Mouse (Mus musculus): ENCODE results near the gene Smg7. TPM values are rescaled to one million over a fixed set of nuclear protein-coding genes. Genes with fewer than 3 reads are reported as not detected.

Smg7 gene
- total and polyA plus RNA-seq, 3 experiments: 32.1 to 53.9 (median 52.4) TPM

- TF ChIP-seq ZC3H11A (IDR thresholded peaks at IDR 0.05; ENCODE audit: low read depth, low read length): no peak
- TF ChIP-seq EP300 (IDR thresholded peaks at IDR 0.05; ENCODE audit: low read depth in 1 of 2, low read length in 2 of 2): peak; percentile 36 to 53; a peak in 3 of 4 replicates
- TF ChIP-seq GABPA (IDR thresholded peaks at IDR 0.05; ENCODE audit: low read depth, low read length): no peak
- TF ChIP-seq POLR2AphosphoS5 (IDR thresholded peaks at IDR 0.05; ENCODE audit: borderline replicate concordance, low read depth, low read length): no peak
- peak; percentile 56; the same call in 1 of the 2 replicates for TF ChIP-seq MYC (IDR thresholded peaks at IDR 0.05; ENCODE audit: low read depth, low read length)
- TF ChIP-seq E2F4 (IDR thresholded peaks at IDR 0.05; ENCODE audit: borderline replicate concordance, low read depth, low read length): no peak
Observed at GRCm38 (mm10) chr1:152800633-152801176, 101.7 kb downstream of the Smg7 start (continued).

- Histone ChIP-seq H3K36me3 (ENCODE audit: control insufficient read depth in 1 of 2, insufficient read depth in 2 of 2, low read length in 2 of 2) (peaks cover 0 to 33% of the 10 kb centered on the region in 2 experiments; a peak in 2 of 4 replicates), H3K4me1 (ENCODE audit: control insufficient read depth in 1 of 2, insufficient read depth in 2 of 2, low read length in 2 of 2) (peaks cover 26 to 49% of the 10 kb centered on the region in 2 experiments), H3K79me2 (ENCODE audit: control insufficient read depth, insufficient read depth, low read length, poor library complexity) (no peaks in the 10 kb centered on the region), H3K4me3 (ENCODE audit: control insufficient read depth in 1 of 2, insufficient read depth in 1 of 2, low read depth in 2 of 2, low read length in 2 of 2) (peak within 1 kb of the TSS; percentile 51 to 78), H3K27ac (ENCODE audit: control insufficient read depth, low read depth, low read length) (peak within 1 kb of the TSS; percentile 50), H3K9me3 (replicated peaks; ENCODE audit: insufficient read depth, low read length) (no peaks in the 10 kb centered on the region), H3K9ac (ENCODE audit: control insufficient read depth, low read depth, low read length, poor library complexity, severe bottlenecking) (peak within 1 kb of the TSS; percentile 51), H3K27me3 (ENCODE audit: control insufficient read depth in 1 of 2, insufficient read depth in 2 of 2, low read length in 2 of 2) (no peaks in the 10 kb centered on the region)
- DNase-seq (ENCODE audit: low read depth, low spot score): peak; percentile 79
- TF ChIP-seq RAD21 (IDR thresholded peaks at IDR 0.05; ENCODE audit: low read depth, low read length) (no peak), SIN3A (IDR thresholded peaks at IDR 0.05; ENCODE audit: low read length) (no peak), EP300 (IDR thresholded peaks at IDR 0.05; ENCODE audit: low read depth in 1 of 2, low read length in 2 of 2) (peak in 1 of 2 experiments; percentile 11; a peak in 1 of 4 replicates), ZKSCAN1 (IDR thresholded peaks at IDR 0.05; ENCODE audit: low read depth, low read length) (no peak), ELF1 (IDR thresholded peaks at IDR 0.05; ENCODE audit: low read depth, low read length) (no peak), MAX (IDR thresholded peaks at IDR 0.05; ENCODE audit: low read length) (no peak), MAFK (IDR thresholded peaks at IDR 0.05; ENCODE audit: borderline replicate concordance, low read depth, low read length) (peak; percentile 21; the same call in 1 of the 2 replicates), NRF1 (IDR thresholded peaks at IDR 0.05; ENCODE audit: insufficient read depth, low read depth, low read length, poor library complexity, severe bottlenecking) (no peak), MXI1 (IDR thresholded peaks at IDR 0.05; ENCODE audit: low read depth, low read length) (0 out of 2 replicates have a peak, but pooled peaks have one; percentile 40), SMC3 (IDR thresholded peaks at IDR 0.05; ENCODE audit: low read depth, low read length) (no peak), POLR2AphosphoS2 (IDR thresholded peaks at IDR 0.05; ENCODE audit: low read length) (no peak), KAT2A (conservative IDR thresholded peaks at IDR 0.05; ENCODE audit: low read depth, low read length) (no peak), ZC3H11A (IDR thresholded peaks at IDR 0.05; ENCODE audit: low read depth, low read length) (no peak), CTCF (IDR thresholded peaks at IDR 0.05 in 2 of 3, conservative IDR thresholded peaks at IDR 0.05 in 1 of 3; ENCODE audit: control insufficient read depth in 1 of 3, insufficient read depth in 1 of 3, low read depth in 2 of 3, low read length in 3 of 3, poor library complexity in 1 of 3, severe bottlenecking in 1 of 3) (no peak), ETS1 (IDR thresholded peaks at IDR 0.05; ENCODE audit: low read depth, low read length) (0 out of 2 replicates have a peak, but pooled peaks have one; percentile 9), UBTF (IDR thresholded peaks at IDR 0.05; ENCODE audit: borderline replicate concordance, insufficient read depth, low read depth, low read length) (no peak), MYB (IDR thresholded peaks at IDR 0.05; ENCODE audit: low read depth, low read length) (no peak), GABPA (IDR thresholded peaks at IDR 0.05; ENCODE audit: low read depth, low read length) (no peak), BHLHE40 (IDR thresholded peaks at IDR 0.05; ENCODE audit: borderline replicate concordance, low read depth, low read length) (no peak), TAL1 (IDR thresholded peaks at IDR 0.05; ENCODE audit: low read length) (no peak), CHD1 (IDR thresholded peaks at IDR 0.05; ENCODE audit: low read depth, low read length) (no peak), RCOR1 (IDR thresholded peaks at IDR 0.05; ENCODE audit: low read depth, low read length) (no peak), NELFE (IDR thresholded peaks at IDR 0.05; ENCODE audit: low read depth, low read length) (no peak; the same call in none of the 2 replicates), E2F4 (IDR thresholded peaks at IDR 0.05; ENCODE audit: borderline replicate concordance, low read depth, low read length) (no peak), USF1 (IDR thresholded peaks at IDR 0.05; ENCODE audit: low read depth, low read length) (no peak), TCF12 (IDR thresholded peaks at IDR 0.05; ENCODE audit: low read depth, low read length) (no peak), ZMIZ1 (IDR thresholded peaks at IDR 0.05; ENCODE audit: low read depth, low read length) (no peak), POLR2AphosphoS5 (IDR thresholded peaks at IDR 0.05; ENCODE audit: borderline replicate concordance, low read depth, low read length) (no peak), HCFC1 (IDR thresholded peaks at IDR 0.05; ENCODE audit: low read depth, low read length) (0 out of 2 replicates have a peak, but pooled peaks have one; percentile 31), CHD2 (IDR thresholded peaks at IDR 0.05; ENCODE audit: low read length) (no peak), TBP (IDR thresholded peaks at IDR 0.05; ENCODE audit: low read depth, low read length) (0 out of 2 replicates have a peak, but pooled peaks have one; percentile 27), GATA1 (IDR thresholded peaks at IDR 0.05; ENCODE audit: low read depth, low read length) (no peak)
Observed at GRCm38 (mm10) chr1:152799897-152800296, 102.5 kb downstream of the Smg7 start, which contains the start of gene Ncf2. Gene Ncf2 (plus strand): TSS chr1:152800194.

Measured in MEL (cell line).